Mouse (Mus musculus): Measurements from ENCODE around the gene Hmga2. TPM values are rescaled to one million over a fixed set of nuclear protein-coding genes. Genes with fewer than 3 reads are reported as not detected.

The Hmga2 gene
- polyA plus RNA-seq, 1 experiment from 2014 or later = 113 TPM

GRCm38 (mm10) chr10:120478164-120478563, 1.9 kb upstream of the Hmga2 start:
- no peaks in the 10 kb centered on the region for H3K9me3 ChIP-seq (replicated peaks; ENCODE audit: control insufficient read depth, low read length)
- H3K27ac ChIP-seq (replicated peaks; ENCODE audit: low read depth, low read length) = peak overlapping the region; percentile 97; the same call in 1 of the 2 replicates
- peak overlapping the region; percentile 97 for H3K4me3 ChIP-seq (ENCODE audit: low read depth, low read length)
- peak overlapping the region; percentile 94 for H3K4me2 ChIP-seq (ENCODE audit: low read depth, low read length)
- no peaks in the 10 kb centered on the region; the same call in 1 of the 2 replicates for H3K4me1 ChIP-seq (ENCODE audit: control insufficient read depth, insufficient read depth, low read length)
- no peaks in the 10 kb centered on the region for H3K36me3 ChIP-seq (replicated peaks; ENCODE audit: control insufficient read depth, insufficient read depth, low read depth, low read length)
- DNase-seq (ENCODE audit: low spot score) = peak; percentile 78
- H3K27me3 ChIP-seq (ENCODE audit: control insufficient read depth, insufficient read depth, low read length) = no peaks in the 10 kb centered on the region
- WGBS = under 1% methylated on average over 16 of the region's 16 CpGs
- H3K9ac ChIP-seq (replicated peaks; ENCODE audit: low read length) = peak overlapping the region; percentile 100; the same call in 1 of the 2 replicates
- no peak for ATAC-seq (replicated peaks; ENCODE audit: insufficient number of reproducible peaks, low FRiP score, low TSS enrichment, low read depth)

GRCm38 (mm10) chr10:120477501-120477900, 1.2 kb upstream of the Hmga2 start:
- WGBS = 1% methylated on average over 21 of the region's 21 CpGs
- ATAC-seq (replicated peaks; ENCODE audit: insufficient number of reproducible peaks, low FRiP score, low TSS enrichment, low read depth) = no peak
- no peaks in the 10 kb centered on the region; the same call in none of the 2 replicates for H3K4me1 ChIP-seq (ENCODE audit: control insufficient read depth, insufficient read depth, low read length)
- no peaks in the 10 kb centered on the region for H3K27me3 ChIP-seq (ENCODE audit: control insufficient read depth, insufficient read depth, low read length)
- H3K36me3 ChIP-seq (replicated peaks; ENCODE audit: control insufficient read depth, insufficient read depth, low read depth, low read length) = no peaks in the 10 kb centered on the region
- H3K9ac ChIP-seq (replicated peaks; ENCODE audit: low read length) = peak overlapping the region; percentile 100
- H3K4me3 ChIP-seq (ENCODE audit: low read depth, low read length) = peak overlapping the region; percentile 97
- peak; percentile 35 for DNase-seq (ENCODE audit: low spot score)
- no peaks in the 10 kb centered on the region for H3K9me3 ChIP-seq (replicated peaks; ENCODE audit: control insufficient read depth, low read length)
- peak overlapping the region; percentile 97 for H3K27ac ChIP-seq (replicated peaks; ENCODE audit: low read depth, low read length)
- peak overlapping the region; percentile 94 for H3K4me2 ChIP-seq (ENCODE audit: low read depth, low read length)

- Histone ChIP-seq H3K9ac (replicated peaks; ENCODE audit: low read length) (peak overlapping the region; percentile 100), H3K4me3 (ENCODE audit: low read depth, low read length) (peak overlapping the region; percentile 97), H3K4me2 (ENCODE audit: low read depth, low read length) (peak overlapping the region; percentile 94), H3K36me3 (replicated peaks; ENCODE audit: control insufficient read depth, insufficient read depth, low read depth, low read length) (no peaks in the 10 kb centered on the region), H3K4me1 (ENCODE audit: control insufficient read depth, insufficient read depth, low read length) (no peaks in the 10 kb centered on the region; the same call in none of the 2 replicates), H3K27me3 (ENCODE audit: control insufficient read depth, insufficient read depth, low read length) (no peaks in the 10 kb centered on the region), H3K27ac (replicated peaks; ENCODE audit: low read depth, low read length) (peak overlapping the region; percentile 97), H3K9me3 (replicated peaks; ENCODE audit: control insufficient read depth, low read length) (no peaks in the 10 kb centered on the region)
- DNase-seq (ENCODE audit: low spot score) (peak; percentile 80), ATAC-seq (replicated peaks; ENCODE audit: insufficient number of reproducible peaks, low FRiP score, low TSS enrichment, low read depth) (peak; percentile 77)
- WGBS = under 1% methylated on average over 51 of the region's 52 CpGs
Observed at GRCm38 (mm10) chr10:120476516-120477336, 457 bp upstream of the Hmga2 start.

DNA sequence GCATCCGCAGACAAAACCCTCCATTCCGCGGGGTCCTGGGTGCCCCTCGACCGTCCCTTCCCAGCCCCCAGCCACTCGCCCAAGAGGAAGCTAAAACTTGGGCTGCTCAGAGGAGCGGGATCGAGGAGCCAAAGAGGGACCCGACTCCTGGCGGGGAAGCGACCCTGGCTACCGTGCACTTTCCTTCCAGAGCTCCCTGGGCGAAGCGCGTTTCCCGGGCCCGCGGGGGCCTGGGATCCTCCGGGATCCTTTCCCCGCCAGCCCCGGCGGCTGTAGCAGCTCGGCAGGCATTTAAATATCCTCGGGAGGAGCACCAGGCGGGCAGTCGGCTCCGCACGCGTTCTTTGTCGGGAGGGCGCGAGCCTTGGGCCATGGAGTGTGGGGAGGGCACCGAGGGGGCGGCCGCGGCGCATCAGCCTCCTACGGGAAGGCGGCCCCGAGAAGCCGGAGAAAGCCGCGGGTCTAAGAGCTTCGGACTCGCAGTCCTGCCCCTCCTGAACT, 1.2 kb downstream of the Hmga2 start:
- 0% methylated on average over 42 of the region's 45 CpGs for WGBS
- Histone ChIP-seq H3K4me2 (ENCODE audit: low read depth, low read length) (peak overlapping the region; percentile 94), H3K27me3 (ENCODE audit: control insufficient read depth, insufficient read depth, low read length) (no peaks in the 10 kb centered on the region), H3K27ac (replicated peaks; ENCODE audit: low read depth, low read length) (peak overlapping the region; percentile 97), H3K9me3 (replicated peaks; ENCODE audit: control insufficient read depth, low read length) (no peaks in the 10 kb centered on the region), H3K9ac (replicated peaks; ENCODE audit: low read length) (peak overlapping the region; percentile 100), H3K4me1 (ENCODE audit: control insufficient read depth, insufficient read depth, low read length) (no peaks in the 10 kb centered on the region; the same call in none of the 2 replicates), H3K36me3 (replicated peaks; ENCODE audit: control insufficient read depth, insufficient read depth, low read depth, low read length) (no peaks in the 10 kb centered on the region), H3K4me3 (ENCODE audit: low read depth, low read length) (peak overlapping the region; percentile 97)
- ATAC-seq (replicated peaks; ENCODE audit: insufficient number of reproducible peaks, low FRiP score, low TSS enrichment, low read depth) (0 out of 2 replicates have a peak, but pooled peaks have one; percentile 21), DNase-seq (ENCODE audit: low spot score) (peak; percentile 71)

- peak overlapping the region; percentile 97 for H3K4me3 ChIP-seq (ENCODE audit: low read depth, low read length)
- no peaks in the 10 kb centered on the region for H3K27me3 ChIP-seq (ENCODE audit: control insufficient read depth, insufficient read depth, low read length)
- no peaks in the 10 kb centered on the region; the same call in none of the 2 replicates for H3K4me1 ChIP-seq (ENCODE audit: control insufficient read depth, insufficient read depth, low read length)
- H3K4me2 ChIP-seq (ENCODE audit: low read depth, low read length) = peak overlapping the region; percentile 94
- H3K9me3 ChIP-seq (replicated peaks; ENCODE audit: control insufficient read depth, low read length) = no peaks in the 10 kb centered on the region
- no peaks in the 10 kb centered on the region; the same call in 1 of the 2 replicates for H3K36me3 ChIP-seq (replicated peaks; ENCODE audit: control insufficient read depth, insufficient read depth, low read depth, low read length)
- DNase-seq (ENCODE audit: low spot score) = peak; percentile 80
- no peak for ATAC-seq (replicated peaks; ENCODE audit: insufficient number of reproducible peaks, low FRiP score, low TSS enrichment, low read depth)
- WGBS = under 1% methylated on average over 20 of the region's 20 CpGs
- H3K27ac ChIP-seq (replicated peaks; ENCODE audit: low read depth, low read length) = peak overlapping the region; percentile 97
- peak overlapping the region; percentile 100 for H3K9ac ChIP-seq (replicated peaks; ENCODE audit: low read length)
Observed at GRCm38 (mm10) chr10:120474301-120474700, 2.0 kb downstream of the Hmga2 start.

GRCm38 (mm10) chr10:120473218-120473617, 3.1 kb downstream of the Hmga2 start:
- Histone ChIP-seq H3K4me2 (ENCODE audit: low read depth, low read length) (peak overlapping the region; percentile 94), H3K4me1 (ENCODE audit: control insufficient read depth, insufficient read depth, low read length) (no peaks in the 10 kb centered on the region; the same call in none of the 2 replicates), H3K27me3 (ENCODE audit: control insufficient read depth, insufficient read depth, low read length) (no peaks in the 10 kb centered on the region), H3K36me3 (replicated peaks; ENCODE audit: control insufficient read depth, insufficient read depth, low read depth, low read length) (no peaks in the 10 kb centered on the region; the same call in 1 of the 2 replicates), H3K4me3 (ENCODE audit: low read depth, low read length) (peak overlapping the region; percentile 97), H3K9ac (replicated peaks; ENCODE audit: low read length) (peak overlapping the region; percentile 100), H3K27ac (replicated peaks; ENCODE audit: low read depth, low read length) (0 out of 2 replicates have a peak overlapping the region, but pooled peaks have one; percentile 35), H3K9me3 (replicated peaks; ENCODE audit: control insufficient read depth, low read length) (no peaks in the 10 kb centered on the region)
- ATAC-seq (replicated peaks; ENCODE audit: insufficient number of reproducible peaks, low FRiP score, low TSS enrichment, low read depth) = no peak
- DNase-seq (ENCODE audit: low spot score) = peak; percentile 25
- 13% methylated on average over 4 of the region's 4 CpGs for WGBS

- Histone ChIP-seq H3K9ac (replicated peaks; ENCODE audit: low read length) (no peak overlapping the region), H3K36me3 (replicated peaks; ENCODE audit: control insufficient read depth, insufficient read depth, low read depth, low read length) (no peaks in the 10 kb centered on the region; the same call in 1 of the 2 replicates), H3K27ac (replicated peaks; ENCODE audit: low read depth, low read length) (no peak overlapping the region), H3K27me3 (ENCODE audit: control insufficient read depth, insufficient read depth, low read length) (no peaks in the 10 kb centered on the region), H3K4me1 (ENCODE audit: control insufficient read depth, insufficient read depth, low read length) (no peaks in the 10 kb centered on the region; the same call in none of the 2 replicates), H3K4me3 (ENCODE audit: low read depth, low read length) (no peak overlapping the region), H3K9me3 (replicated peaks; ENCODE audit: control insufficient read depth, low read length) (no peaks in the 10 kb centered on the region), H3K4me2 (ENCODE audit: low read depth, low read length) (0 out of 2 replicates have a peak overlapping the region, but pooled peaks have one; percentile 3)
- WGBS = 68% methylated on average over 2 of the region's 2 CpGs
- DNase-seq (ENCODE audit: low spot score) (no peak), ATAC-seq (replicated peaks; ENCODE audit: insufficient number of reproducible peaks, low FRiP score, low TSS enrichment, low read depth) (no peak)
Observed at GRCm38 (mm10) chr10:120472606-120473005, 3.7 kb downstream of the Hmga2 start.

Data from embryonic facial prominence, embryonic 11.5 days (tissue).